8 mouse cellular contexts compared by ENCODE assay signal in the genomic region with DNA sequence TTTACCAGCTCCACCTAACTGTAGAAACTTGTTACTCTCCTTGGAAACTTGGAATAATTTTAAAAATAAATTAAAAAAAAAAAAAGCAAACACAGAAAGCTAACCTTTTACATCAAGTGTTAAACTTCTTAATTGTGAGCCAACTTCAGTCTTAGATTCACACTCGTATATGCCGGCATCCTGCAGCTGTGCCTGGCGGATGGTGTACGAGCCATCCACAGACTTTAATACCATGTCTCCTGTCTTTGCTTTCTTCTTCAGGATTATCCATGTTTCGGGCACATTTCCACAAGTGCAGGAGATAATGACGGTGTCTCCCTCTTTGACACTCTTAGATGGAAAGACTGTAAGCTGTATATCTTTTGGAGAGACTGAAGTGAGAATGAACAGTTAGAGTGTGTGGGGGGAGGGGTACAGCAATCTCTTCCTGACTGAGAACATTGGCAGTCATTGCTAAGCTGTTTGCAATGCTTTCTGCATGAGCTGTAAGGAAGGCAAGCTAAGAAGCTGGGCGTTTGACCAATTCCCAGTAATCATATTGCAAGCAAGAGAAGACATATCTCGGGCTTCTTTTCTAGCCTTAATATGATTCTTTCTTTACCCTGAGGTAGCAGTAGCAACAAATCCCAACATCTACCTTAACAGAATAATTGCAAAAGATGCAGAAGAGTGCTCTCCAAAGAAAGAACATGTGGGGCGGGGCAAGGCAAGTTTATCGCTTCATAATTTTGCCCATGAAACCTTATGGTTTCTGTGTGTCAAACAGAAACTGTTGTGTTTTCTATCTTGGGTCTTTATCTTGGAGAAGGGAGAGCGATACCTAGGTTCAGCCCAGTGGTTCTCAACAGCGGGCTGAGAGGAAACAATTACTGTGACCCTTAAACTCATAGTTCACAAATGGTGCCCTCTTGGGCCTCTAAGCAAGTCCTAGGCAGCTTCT. TPM values are rescaled to one million over a fixed set of nuclear protein-coding genes. Genes with fewer than 3 reads are reported as not detected.
DNase-seq lines count a peak whose midpoint lies in the region; ATAC-seq and TF ChIP-seq lines count a peak whose summit lies in the region.

No protein-coding gene starts in this region.

- H3K4me1 ChIP-seq in hindbrain, embryonic 12.5 days: peaks cover 14% of the 10 kb centered on the region
- H3K4me1 ChIP-seq in lung, embryonic 16.5 days (replicated peaks; ENCODE audit: control insufficient read depth, insufficient read depth, low read length): peaks cover 9% of the 10 kb centered on the region
- H3K4me1 ChIP-seq in thymus, adult 2 months (replicated peaks; ENCODE audit: control insufficient read depth, insufficient read depth, low read length): no peaks in the 10 kb centered on the region

- no peaks in the 10 kb centered on the region for H3K9me3 ChIP-seq in hindbrain, embryonic 12.5 days (replicated peaks)
- H3K9me3 ChIP-seq in lung, embryonic 16.5 days (ENCODE audit: control insufficient read depth, low read length): no peaks in the 10 kb centered on the region

- no peak for ATAC-seq in cerebellum, adult (ENCODE audit: insufficient number of reproducible peaks, low FRiP score, low TSS enrichment)
- ATAC-seq in hindbrain, embryonic 12.5 days (ENCODE audit: low FRiP score): no peak
- peak; percentile 85 for ATAC-seq in lung, embryonic 16.5 days (ENCODE audit: low read depth)
- no peak for ATAC-seq in inflammation-experienced regulatory T-cells, adult 6 months

- no peak for TF ChIP-seq CTCF in thymus, adult 2 months (IDR thresholded peaks at IDR 0.05; ENCODE audit: borderline replicate concordance, control insufficient read depth, extremely low read depth, insufficient read depth, low read length, poor library complexity)

- peaks cover 6% of the 10 kb centered on the region; the same call in 1 of the 2 replicates for H3K36me3 ChIP-seq in hindbrain, embryonic 12.5 days
- H3K36me3 ChIP-seq in lung, embryonic 16.5 days (ENCODE audit: control insufficient read depth, insufficient read depth, low read length): 0 out of 2 replicates have a peak, but pooled peaks cover 3% of the 10 kb centered on the region
- no peaks in the 10 kb centered on the region for H3K36me3 ChIP-seq in thymus, adult 2 months (ENCODE audit: control insufficient read depth, insufficient read depth, low read length)

- 62% methylated on average over 12 of the region's 12 CpGs for WGBS in hindbrain, embryonic 12.5 days
- 50% methylated on average over 12 of the region's 12 CpGs for WGBS in lung, embryonic 16.5 days
- WGBS in thymus, adult 2 months: 88% methylated on average over 12 of the region's 12 CpGs

- peak; percentile 46 to 54 for DNase-seq in cerebellum, postnatal 14 days
- DNase-seq in Muller cell, postnatal 12 days (ENCODE audit: inconsistent ontology term): peak; percentile 92
- DNase-seq in gastrocnemius, adult 18-20 months (ENCODE audit: low spot score): peak; percentile 61
- DNase-seq in thymus, adult 2 months: no peak

- TF ChIP-seq POLR2A in thymus, adult 2 months (IDR thresholded peaks at IDR 0.05; ENCODE audit: control insufficient read depth, extremely low read depth, insufficient read depth, low read length, poor library complexity): no peak

- H3K4me2 ChIP-seq in hindbrain, embryonic 12.5 days (replicated peaks): 0 out of 2 replicates have a peak overlapping the region, but pooled peaks have one; percentile 21
- peak overlapping the region; percentile 17 for H3K4me2 ChIP-seq in lung, embryonic 16.5 days (ENCODE audit: low read depth, low read length)

- no peak overlapping the region for H3K27ac ChIP-seq in hindbrain, embryonic 12.5 days
- peak overlapping the region; percentile 44; the same call in 1 of the 2 replicates for H3K27ac ChIP-seq in lung, embryonic 16.5 days (ENCODE audit: low read length)
- H3K27ac ChIP-seq in thymus, adult 2 months (ENCODE audit: control insufficient read depth, insufficient read depth, low read length): no peak overlapping the region

- H3K4me3 ChIP-seq in hindbrain, embryonic 12.5 days: no peak overlapping the region
- H3K4me3 ChIP-seq in lung, embryonic 16.5 days (ENCODE audit: low read length): no peak overlapping the region
- H3K4me3 ChIP-seq in thymus, adult 2 months (ENCODE audit: control insufficient read depth, insufficient read depth, low read length): no peak overlapping the region

- no peak overlapping the region for H3K9ac ChIP-seq in hindbrain, embryonic 12.5 days
- no peak overlapping the region for H3K9ac ChIP-seq in lung, embryonic 16.5 days (ENCODE audit: low read length)

- H3K27me3 ChIP-seq in hindbrain, embryonic 12.5 days: no peaks in the 10 kb centered on the region
- no peaks in the 10 kb centered on the region for H3K27me3 ChIP-seq in lung, embryonic 16.5 days (ENCODE audit: control insufficient read depth, insufficient read depth, low read depth, low read length)
- no peaks in the 10 kb centered on the region for H3K27me3 ChIP-seq in thymus, adult 2 months (ENCODE audit: control insufficient read depth, insufficient read depth, low read length)

RNA-seq across cellular contexts. Expression of gene Vcam1, which starts 15.0 kb away (rescaled TPM):
- total RNA-seq in gastrocnemius, adult 18-20 months (2021): 1 to 10 TPM; 1.7 to 3.1 TPM
- polyA plus RNA-seq in hindbrain, embryonic 12.5 days (2016; fragmentation: Nextera tagmentation; extraction: Ambion mirVana): 81.2 and 90.2 TPM in 2 replicates
- 117 and 118 TPM in 2 replicates for polyA plus RNA-seq in lung, embryonic 16.5 days (2015; fragmentation: Nextera tagmentation; extraction: Ambion mirVana)
- polyA plus RNA-seq in inflammation-experienced regulatory T-cells, adult 6 months (2017; shearing (Covaris generic)): 1 to 10 TPM; 3.9 to 5.7 (median 4.9) TPM
- polyA plus RNA-seq in thymus, adult 2 months (2012; rRNA removed): 26.2 and 31.3 TPM in 2 replicates
